Mouse (Mus musculus) liver, adult 2 months (tissue): ENCODE results near the gene Zfp82.

ENCODE experiments used
- CTCF ChIP-seq: fragments of 200-500 bp; IDR thresholded peaks from 2 replicates; pipeline ENCODE4 v1.5.1; 2011; ENCODE audit warnings: low read depth, low read length, control low read depth
- POLR2A ChIP-seq: fragments of 200-500 bp; IDR thresholded peaks from 2 replicates; pipeline ENCODE4 v1.6.1; 2011; ENCODE audit warnings: low read length, control low read depth; ENCODE audit not compliant: insufficient read depth; ENCODE audit errors: extremely low read depth

DNA sequence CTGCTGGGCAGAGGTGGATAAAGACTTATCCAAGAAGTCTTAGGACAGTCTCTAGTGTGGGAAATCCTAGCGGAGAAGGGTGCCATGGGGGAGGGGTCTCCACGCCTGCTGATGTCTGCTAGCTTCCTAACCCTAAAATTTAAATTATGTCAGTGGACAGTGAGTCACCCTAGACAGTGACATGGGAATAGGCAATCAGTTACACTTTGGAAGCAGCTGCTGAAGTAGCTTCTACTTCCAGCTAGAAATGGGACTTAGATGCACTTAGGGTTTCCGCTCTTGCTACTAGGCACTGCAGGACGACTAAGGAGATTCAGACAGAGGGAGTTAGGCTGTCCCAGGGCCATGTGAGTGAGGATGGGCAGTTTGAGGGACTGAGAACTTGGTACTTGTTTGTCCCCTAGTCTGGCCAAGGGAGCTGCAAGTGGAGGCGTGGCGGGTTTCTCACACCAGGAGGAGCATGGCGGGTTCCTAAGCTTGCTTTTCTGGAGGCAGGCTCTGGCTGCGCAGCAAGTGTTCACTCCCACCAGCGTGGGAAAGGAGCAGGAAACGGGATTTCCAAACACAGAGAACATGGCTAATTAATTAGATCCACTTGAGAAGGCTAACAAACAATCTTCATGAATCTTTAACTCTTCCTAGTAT, 62.0 kb downstream of the Zfp82 start:
- TF ChIP-seq CTCF (no peak), POLR2A (no peak)
